Mouse (Mus musculus) lung, adult 2 months (tissue): Measurements from ENCODE around the gene Cul5.

ENCODE experiments used
- CTCF ChIP-seq: fragments of 200-500 bp; IDR thresholded peaks from 2 replicates; pipeline ENCODE4 v1.5.1; 2011; ENCODE audit warnings: mild to moderate bottlenecking, low read length, control low read depth; ENCODE audit not compliant: insufficient read depth
- POLR2A ChIP-seq: fragments of 200-500 bp; IDR thresholded peaks from 2 replicates; pipeline ENCODE4 v1.6.1; 2011; ENCODE audit warnings: low read depth, mild to moderate bottlenecking, control low read depth, low read length, borderline replicate concordance; ENCODE audit errors: extremely low read depth

DNA sequence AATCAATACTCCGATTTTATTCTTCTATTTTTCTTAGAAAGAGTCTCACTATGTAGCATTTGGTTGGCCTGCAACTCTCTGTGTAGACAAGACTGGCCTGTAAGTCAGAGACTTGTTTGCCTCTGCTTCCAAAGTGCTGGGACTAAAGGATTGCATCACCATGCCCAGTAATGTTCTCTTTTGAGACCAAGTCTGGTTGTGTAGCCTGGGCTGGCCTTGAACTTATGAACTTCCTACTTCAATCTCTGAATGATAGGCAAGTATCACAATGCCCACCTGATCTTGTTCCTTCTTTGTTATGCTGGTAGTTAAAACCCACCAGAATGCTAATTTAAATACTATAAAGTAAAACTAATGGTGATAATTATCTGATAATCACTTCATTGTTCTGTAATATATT lies 33.2 kb upstream of the Cul5 start:
- TF ChIP-seq CTCF (no peak), POLR2A (no peak)
